Mouse (Mus musculus): Measurements from ENCODE around the gene Hpd.
A peak's percentile ranks its signal among the peaks of the same experiment; 100 is the strongest.

Hpd gene

GRCm38 (mm10) chr5:123135471-123136360, 46.8 kb downstream of the Hpd start:
- peak; percentile 62 to 72 for DNase-seq (ENCODE audit: low spot score in 2 of 2)

- no peak for DNase-seq (ENCODE audit: low spot score in 2 of 2)
Measured at GRCm38 (mm10) chr5:123134875-123135382, 47.6 kb downstream of the Hpd start.

GRCm38 (mm10) chr5:123134186-123134874, 48.2 kb downstream of the Hpd start:
- DNase-seq (ENCODE audit: low spot score in 2 of 2): no peak

- no peak for DNase-seq (ENCODE audit: low spot score in 2 of 2)
Measured at GRCm38 (mm10) chr5:123133784-123134143, 48.8 kb downstream of the Hpd start.

- DNase-seq (ENCODE audit: low spot score in 2 of 2): peak; percentile 91 to 93
Measured at GRCm38 (mm10) chr5:123133083-123133783, 49.3 kb downstream of the Hpd start.

GRCm38 (mm10) chr5:123132308-123133071, 50.0 kb downstream of the Hpd start, which contains the start of gene Rhof:
Rhof (minus strand) TSS chr5:123132692.
- peak; percentile 91 to 95 for DNase-seq (ENCODE audit: low spot score in 2 of 2)

GRCm38 (mm10) chr5:123130814-123131148, 51.7 kb downstream of the Hpd start:
- no peak for DNase-seq (ENCODE audit: low spot score in 2 of 2)

- DNase-seq (ENCODE audit: low spot score in 2 of 2): no peak
Measured at GRCm38 (mm10) chr5:123130030-123130813, 52.3 kb downstream of the Hpd start.

GRCm38 (mm10) chr5:123129170-123129757, 53.3 kb downstream of the Hpd start:
- DNase-seq (ENCODE audit: low spot score in 2 of 2): no peak

- DNase-seq (ENCODE audit: low spot score in 2 of 2): peak in 1 of 2 experiments; percentile 83
Measured at GRCm38 (mm10) chr5:123128426-123129169, 53.9 kb downstream of the Hpd start.

- no peak for DNase-seq (ENCODE audit: low spot score in 2 of 2)
Measured at GRCm38 (mm10) chr5:123127031-123127430, 55.5 kb downstream of the Hpd start.

- DNase-seq (ENCODE audit: low spot score in 2 of 2): peak in 1 of 2 experiments; percentile 82
Measured at GRCm38 (mm10) chr5:123125638-123126406, 56.7 kb downstream of the Hpd start.

GRCm38 (mm10) chr5:123125105-123125504, 57.4 kb downstream of the Hpd start:
- DNase-seq (ENCODE audit: low spot score in 2 of 2): no peak

- peak in 1 of 2 experiments; percentile 63 for DNase-seq (ENCODE audit: low spot score in 2 of 2)
Measured at GRCm38 (mm10) chr5:123122181-123122580, 60.3 kb downstream of the Hpd start.
